Mouse (Mus musculus) thymus, adult 18-20 months (tissue): Measurements from ENCODE around the gene Scai.

Source experiments
- DNase-seq, 2 experiments: peaks; one replicate each; pipeline ENCODE4 v3.0.0; 2022; ENCODE audit warnings: mixed read lengths in 2 of 2

Scai gene

DNA sequence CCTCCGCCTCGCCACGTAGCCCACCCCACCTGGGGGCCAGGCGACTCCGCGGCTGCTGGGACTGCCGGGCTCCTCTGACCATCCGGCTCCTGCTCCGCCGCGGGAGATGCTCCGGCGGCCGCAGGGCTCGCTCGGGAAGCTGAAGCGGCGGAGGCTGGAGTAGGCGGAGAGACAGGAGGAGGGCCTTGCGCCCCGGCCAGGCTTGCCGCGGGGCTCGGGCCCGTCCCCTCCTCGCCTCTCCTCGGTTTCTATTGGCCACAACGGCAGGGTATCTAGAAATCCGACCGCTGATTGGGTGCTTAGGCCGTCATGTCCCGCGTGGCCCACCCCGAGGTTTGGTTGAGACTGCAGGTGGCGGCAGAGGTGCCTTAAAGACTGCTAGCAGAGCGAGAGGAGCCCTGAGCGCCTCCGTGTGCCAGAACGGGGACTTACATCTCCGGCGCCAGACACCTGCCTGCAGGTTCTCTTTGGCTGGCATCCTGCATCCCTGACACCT is at the start of gene Scai:
Scai (minus strand) TSS at position 174 of the 496 bp plus-strand sequence.
- DNase-seq = peak; percentile 97 to 98

DNA sequence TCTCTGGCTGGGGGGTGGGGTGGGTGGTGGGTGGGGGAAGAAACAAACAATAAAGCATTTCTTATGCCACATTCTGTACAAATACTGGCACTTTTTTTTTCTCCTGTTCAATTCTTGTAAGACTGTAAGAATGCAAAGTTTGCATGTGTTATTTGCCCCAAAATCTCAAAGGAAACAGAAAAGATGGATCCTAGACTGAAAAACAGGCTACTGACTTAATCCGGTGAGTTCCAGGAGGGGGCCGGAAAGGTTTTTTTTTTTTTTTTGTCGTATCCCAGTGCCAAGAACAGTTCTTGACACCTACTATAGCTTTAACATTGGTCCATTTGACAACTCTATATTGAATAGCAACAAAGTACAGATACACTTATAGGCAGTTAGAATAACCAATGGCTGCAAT is 36.2 kb upstream of the Scai start:
- no peak for DNase-seq

- DNase-seq = peak; percentile 86 to 92
Measured at GRCm38 (mm10) chr2:39226019-39226640, 35.6 kb upstream of the Scai start, which contains the start of gene Ppp6c. Ppp6c (minus strand) TSS chr2:39226451.

GRCm38 (mm10) chr2:39225331-39226018 is 34.9 kb upstream of the Scai start:
- DNase-seq = peak; percentile 37 to 47

DNA sequence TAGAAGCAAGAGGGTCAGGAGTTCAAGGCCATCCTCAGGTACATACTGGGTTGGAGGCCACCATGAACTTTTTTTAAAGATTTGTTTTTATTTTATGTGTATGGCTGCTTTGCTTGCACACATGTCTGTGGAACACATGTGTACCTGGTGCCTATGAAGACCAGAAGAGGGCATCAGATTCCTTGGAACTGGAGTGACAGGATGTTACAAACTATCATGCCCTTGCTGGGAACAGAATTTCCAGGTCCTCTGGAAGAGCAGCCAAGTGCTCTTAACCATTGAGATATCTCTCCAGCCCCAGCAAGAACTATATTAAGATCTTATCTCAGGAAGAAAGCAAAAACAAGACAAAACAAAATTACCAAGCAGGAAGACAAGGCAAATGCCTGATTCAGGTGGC is 34.1 kb upstream of the Scai start:
- DNase-seq = no peak

DNA sequence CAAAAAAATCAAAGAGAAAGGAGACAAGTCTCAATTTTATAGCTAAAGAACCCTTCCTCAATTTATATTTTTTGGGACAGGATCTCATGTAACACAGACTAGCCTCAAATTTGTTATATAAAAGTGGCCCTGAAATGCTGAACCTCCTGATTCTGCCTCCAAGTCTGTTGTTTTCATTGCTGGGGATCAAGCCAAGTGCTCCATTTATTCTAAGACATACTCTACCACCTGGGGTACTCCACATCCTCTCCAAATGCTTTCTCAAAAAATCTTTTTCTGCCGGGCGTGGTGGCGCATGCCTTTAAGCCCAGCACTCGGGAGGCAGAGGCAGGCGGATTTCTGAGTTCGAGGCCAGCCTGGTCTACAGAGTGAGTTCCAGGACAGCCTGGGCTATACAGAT is 29.5 kb upstream of the Scai start:
- no peak for DNase-seq

- no peak for DNase-seq
Measured at GRCm38 (mm10) chr2:39219034-39219433, 28.5 kb upstream of the Scai start.

GRCm38 (mm10) chr2:39217150-39217549 is 26.6 kb upstream of the Scai start:
- no peak for DNase-seq

DNA sequence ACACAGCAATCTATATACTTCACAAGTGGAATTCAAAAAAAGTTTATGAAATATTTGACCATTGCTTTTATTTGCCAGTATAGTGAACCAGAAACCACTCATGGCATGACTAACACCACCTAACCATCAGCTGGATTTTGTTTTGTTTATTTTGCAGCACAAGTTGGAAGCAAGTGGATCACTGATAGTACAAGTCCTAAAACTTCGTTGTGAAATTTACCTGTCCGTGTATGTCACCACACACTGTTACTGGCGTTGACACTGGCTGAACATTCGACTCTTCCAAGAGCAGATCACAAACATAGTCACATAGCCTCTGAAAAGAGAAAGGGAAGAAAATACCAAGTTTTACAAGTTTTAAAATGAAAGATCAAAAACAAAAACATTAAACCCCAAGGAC is 20.2 kb upstream of the Scai start:
- DNase-seq = no peak

DNA sequence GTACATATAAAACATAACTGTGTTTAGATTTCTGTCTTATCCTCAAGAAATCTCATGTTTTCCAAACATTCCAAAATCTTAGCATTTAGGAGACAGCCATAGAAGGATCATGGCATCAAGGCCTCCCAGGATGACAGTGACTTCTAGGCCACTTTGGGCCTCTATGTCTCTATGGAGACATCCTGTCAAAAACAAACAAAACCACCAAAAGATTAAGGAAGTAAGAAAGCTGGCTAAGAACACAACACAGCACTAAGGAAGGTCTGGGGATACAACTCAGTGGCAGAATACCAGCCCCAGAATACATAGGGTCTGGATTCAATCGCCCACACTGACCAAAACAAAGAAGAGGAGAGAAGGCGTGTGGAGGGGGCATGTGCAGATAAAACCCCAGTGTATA is 12.8 kb upstream of the Scai start:
- no peak for DNase-seq

DNA sequence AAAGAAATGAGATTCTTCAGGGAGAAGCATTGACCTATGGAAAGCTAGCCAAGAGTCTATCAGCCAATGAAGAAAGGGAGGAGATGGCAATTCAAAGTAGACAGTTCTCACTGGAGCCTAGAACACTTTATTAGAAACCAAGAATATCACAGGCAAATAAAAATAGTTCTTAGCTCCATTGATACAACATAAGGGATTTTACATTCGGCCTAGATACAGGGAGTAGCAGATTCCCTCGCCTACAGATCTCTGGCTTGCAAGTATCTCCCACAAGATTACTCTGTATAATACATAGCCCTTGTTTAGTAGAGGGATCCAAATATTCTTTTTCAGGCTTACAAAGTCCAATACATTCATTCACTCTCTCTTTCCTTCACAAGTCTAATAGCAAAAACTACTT is 4.3 kb upstream of the Scai start:
- DNase-seq = no peak

GRCm38 (mm10) chr2:39189961-39190560 is 473 bp downstream of the Scai start:
- DNase-seq = peak; percentile 70

- DNase-seq = no peak
Measured at GRCm38 (mm10) chr2:39185942-39186341, 4.6 kb downstream of the Scai start.

DNA sequence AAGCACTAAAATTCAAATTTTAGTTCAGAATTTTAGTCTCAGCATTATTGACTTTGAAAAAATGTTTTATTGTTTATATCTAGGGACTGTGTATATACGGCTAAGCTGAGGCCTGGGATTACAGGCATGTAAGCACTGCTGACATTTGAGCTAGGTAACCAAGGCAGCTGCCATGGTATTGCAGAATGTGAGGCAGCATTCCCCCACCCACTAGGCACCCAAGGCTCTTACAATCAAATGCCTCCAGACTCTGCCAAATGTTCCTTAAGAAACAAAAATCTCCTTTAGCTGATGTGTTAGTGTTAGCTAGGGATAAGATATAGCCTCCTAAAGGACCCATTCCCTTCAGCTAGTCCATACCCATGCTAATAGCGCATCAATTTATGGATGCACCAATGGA is 6.9 kb downstream of the Scai start:
- no peak for DNase-seq

- no peak for DNase-seq
Measured at GRCm38 (mm10) chr2:39160996-39161395, 29.5 kb downstream of the Scai start.

GRCm38 (mm10) chr2:39157916-39158315 is 32.6 kb downstream of the Scai start:
- no peak for DNase-seq

GRCm38 (mm10) chr2:39156821-39157220 is 33.7 kb downstream of the Scai start:
- DNase-seq = no peak

- no peak for DNase-seq
Measured at GRCm38 (mm10) chr2:39150943-39151342, 39.6 kb downstream of the Scai start.

DNA sequence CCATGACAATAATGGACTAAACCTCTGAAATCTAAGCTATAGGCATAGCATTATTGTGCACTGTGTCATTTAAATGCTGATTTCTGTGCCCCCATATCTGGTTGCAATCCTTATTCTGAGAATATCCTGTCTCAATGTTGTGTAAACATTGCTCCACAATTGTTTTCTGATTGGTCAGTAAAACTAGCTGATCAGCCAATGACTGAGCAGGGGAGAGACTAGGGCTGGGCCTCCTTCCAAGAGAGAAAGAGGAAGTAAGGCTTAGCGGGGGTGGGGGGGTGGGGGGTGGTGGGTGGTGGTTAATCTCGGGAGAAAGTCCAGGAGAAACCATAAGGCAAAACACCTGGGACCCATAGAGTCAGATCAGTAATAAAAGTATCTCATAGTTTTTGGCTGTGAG is 42.5 kb downstream of the Scai start:
- DNase-seq = no peak

GRCm38 (mm10) chr2:39146469-39146868 is 44.1 kb downstream of the Scai start:
- no peak for DNase-seq

- no peak for DNase-seq
Measured at GRCm38 (mm10) chr2:39142357-39142948, 48.1 kb downstream of the Scai start.

- DNase-seq = no peak
Measured at GRCm38 (mm10) chr2:39140586-39141455, 49.7 kb downstream of the Scai start.
